Mouse (Mus musculus): ENCODE results near the gene Olfr584. TPM values are rescaled to one million over a fixed set of nuclear protein-coding genes. Genes with fewer than 3 reads are reported as not detected.

Gene Olfr584
- polyA plus RNA-seq (2012; fragmentation: generic; extraction: Trizol): not detected

DNA sequence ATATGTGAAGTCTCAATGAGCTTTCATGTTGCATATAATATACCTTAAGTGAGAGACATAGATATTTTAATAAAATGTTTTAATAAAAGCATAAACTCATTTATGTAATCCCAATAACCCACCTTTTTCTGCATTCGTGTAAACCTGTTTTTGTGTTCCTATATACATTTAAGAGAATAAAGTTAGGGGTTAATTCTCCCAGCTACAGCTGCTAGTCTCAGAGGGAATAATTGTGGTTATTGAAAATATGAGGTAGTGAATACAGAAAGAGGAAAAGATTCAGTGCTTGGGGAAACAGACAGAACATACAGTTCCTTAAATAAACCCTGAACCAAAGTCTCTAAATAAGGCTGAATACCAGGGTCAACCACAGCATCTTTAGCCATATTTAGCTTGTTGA lies at the start of gene Olfr584:
TSS of gene Olfr584 (plus strand) at position 301 of the 400 bp plus-strand sequence.

DNA sequence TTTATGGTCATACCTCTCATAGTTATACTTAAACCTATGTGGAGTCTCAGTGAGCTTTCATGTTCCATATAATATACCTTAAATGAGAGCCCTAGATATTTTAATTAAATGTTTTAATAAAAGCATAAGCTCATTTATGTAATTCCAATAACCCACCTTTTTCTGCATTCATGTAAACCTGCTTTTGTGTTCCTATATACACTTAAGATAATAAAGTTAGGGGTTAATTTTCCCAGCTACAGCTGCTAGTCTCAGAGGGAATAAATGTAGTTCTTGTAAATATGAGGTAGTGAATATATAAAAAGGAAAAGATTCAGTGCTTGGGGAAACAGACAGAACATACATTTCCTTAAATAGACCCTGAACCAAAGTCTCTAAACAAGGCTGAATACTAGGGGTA lies 44.0 kb upstream of the Olfr584 start, which contains the start of gene Olfr582:
TSS of gene Olfr582 (plus strand) at position 301 of the 400 bp plus-strand sequence.

DNA sequence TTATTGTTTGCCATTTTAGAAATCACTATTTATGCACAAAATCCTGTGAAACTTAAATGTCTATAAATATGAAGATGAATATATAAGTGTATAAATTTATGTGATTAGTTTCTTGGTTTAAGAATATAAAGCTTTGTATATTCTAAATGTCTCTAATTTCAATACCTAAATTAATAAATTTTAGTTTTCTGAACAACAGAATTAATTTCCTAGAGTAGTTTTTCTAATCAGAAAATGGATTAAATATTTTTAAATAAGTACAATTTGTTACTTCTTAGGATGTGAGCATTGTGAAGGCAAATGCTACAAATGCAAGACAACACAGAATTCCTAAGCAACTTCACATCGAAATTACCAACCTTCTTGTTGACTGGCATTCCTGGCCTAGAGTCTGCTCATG lies 30.7 kb upstream of the Olfr584 start, which contains the start of gene Olfr583:
TSS of gene Olfr583 (plus strand) at position 301 of the 400 bp plus-strand sequence.

DNA sequence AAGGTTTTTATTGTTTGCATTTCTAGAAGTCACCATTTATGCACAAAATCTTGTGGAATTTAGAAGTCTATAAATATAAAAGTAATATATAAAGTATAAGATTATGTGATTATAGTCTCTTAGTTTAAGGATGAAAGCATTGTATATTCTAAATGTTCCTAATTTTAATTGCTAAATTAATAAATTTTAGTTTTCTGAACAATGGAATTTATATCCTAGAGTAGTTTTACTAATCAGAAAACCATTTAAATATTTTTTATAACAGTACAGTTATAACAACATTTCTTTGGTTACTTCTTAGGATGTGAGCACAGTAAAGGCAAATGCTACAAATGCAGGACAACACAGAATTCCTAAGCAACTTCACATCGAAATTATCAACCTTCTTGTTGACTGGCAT lies 15.7 kb downstream of the Olfr584 start, which contains the start of gene Olfr585:
TSS of gene Olfr585 (plus strand) at position 301 of the 400 bp plus-strand sequence.

DNA sequence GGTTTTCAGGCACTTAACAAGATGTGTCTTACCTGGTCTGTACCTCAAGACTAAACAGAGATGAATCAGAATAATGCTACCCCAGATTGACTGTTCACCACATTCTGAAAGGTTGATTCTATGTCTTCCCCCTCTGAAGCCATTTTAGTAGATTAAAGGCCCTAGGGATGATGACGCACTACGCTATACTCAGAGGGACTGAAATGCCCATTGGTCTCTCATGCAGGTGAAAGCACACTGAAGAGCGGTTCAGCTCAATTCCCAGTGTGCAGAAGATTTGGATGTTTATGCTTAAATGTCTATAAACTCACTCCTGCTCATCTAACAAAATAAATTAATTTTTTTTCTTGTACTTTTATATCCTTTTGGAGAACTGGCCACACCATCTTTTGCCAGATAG lies 43.9 kb downstream of the Olfr584 start, which contains the start of gene Olfr586:
TSS of gene Olfr586 (minus strand) at position 101 of the 400 bp plus-strand sequence.

Other genes with a start within 250 kb of the Olfr584 start
- not detected for gene Olfr566, start 223.1 kb upstream of the Olfr584 start, polyA plus RNA-seq (2012; fragmentation: generic; extraction: Trizol)
- not detected for gene Olfr568, start 204.8 kb upstream of the Olfr584 start, polyA plus RNA-seq (2012; fragmentation: generic; extraction: Trizol)
- not detected for gene Olfr569, start 191.0 kb upstream of the Olfr584 start, polyA plus RNA-seq (2012; fragmentation: generic; extraction: Trizol)
- gene Olfr570, start 187.3 kb upstream of the Olfr584 start, polyA plus RNA-seq (2012; fragmentation: generic; extraction: Trizol): not detected
- not detected for gene Olfr571, start 164.3 kb upstream of the Olfr584 start, polyA plus RNA-seq (2012; fragmentation: generic; extraction: Trizol)
- not detected for gene Olfr572, start 157.5 kb upstream of the Olfr584 start, polyA plus RNA-seq (2012; fragmentation: generic; extraction: Trizol)
- gene Olfr573-ps1, start 139.3 kb upstream of the Olfr584 start, polyA plus RNA-seq (2012; fragmentation: generic; extraction: Trizol): not detected
- not detected for gene Olfr574, start 133.4 kb upstream of the Olfr584 start, polyA plus RNA-seq (2012; fragmentation: generic; extraction: Trizol)
- gene Olfr575, start 123.1 kb upstream of the Olfr584 start, polyA plus RNA-seq (2012; fragmentation: generic; extraction: Trizol): not detected
- not detected for gene Olfr576, start 119.2 kb upstream of the Olfr584 start, polyA plus RNA-seq (2012; fragmentation: generic; extraction: Trizol)
- not detected for gene Olfr577, start 105.9 kb upstream of the Olfr584 start, polyA plus RNA-seq (2012; fragmentation: generic; extraction: Trizol)
- gene Olfr578, start 92.6 kb upstream of the Olfr584 start, polyA plus RNA-seq (2012; fragmentation: generic; extraction: Trizol): not detected
- not detected for gene Olfr582, start 43.9 kb upstream of the Olfr584 start, polyA plus RNA-seq (2012; fragmentation: generic; extraction: Trizol)
- not detected for gene Olfr583, start 30.6 kb upstream of the Olfr584 start, polyA plus RNA-seq (2012; fragmentation: generic; extraction: Trizol)
- not detected for gene Olfr585, start 15.8 kb downstream of the Olfr584 start, polyA plus RNA-seq (2012; fragmentation: generic; extraction: Trizol)
- gene Olfr586, start 43.8 kb downstream of the Olfr584 start, polyA plus RNA-seq (2012; fragmentation: generic; extraction: Trizol): not detected
- gene Olfr588-ps1, start 59.0 kb downstream of the Olfr584 start, polyA plus RNA-seq (2012; fragmentation: generic; extraction: Trizol): not detected
- gene Olfr589, start 74.5 kb downstream of the Olfr584 start, polyA plus RNA-seq (2012; fragmentation: generic; extraction: Trizol): not detected
- gene Olfr591, start 96.5 kb downstream of the Olfr584 start, polyA plus RNA-seq (2012; fragmentation: generic; extraction: Trizol): not detected
- gene Olfr592, start 102.9 kb downstream of the Olfr584 start, polyA plus RNA-seq (2012; fragmentation: generic; extraction: Trizol): not detected
- gene Olfr593, start 130.0 kb downstream of the Olfr584 start, polyA plus RNA-seq (2012; fragmentation: generic; extraction: Trizol): not detected
- not detected for gene Olfr594, start 135.1 kb downstream of the Olfr584 start, polyA plus RNA-seq (2012; fragmentation: generic; extraction: Trizol)
- gene Usp17ld, start 170.6 kb downstream of the Olfr584 start, polyA plus RNA-seq (2012; fragmentation: generic; extraction: Trizol): not detected
- gene Olfr596, start 223.8 kb downstream of the Olfr584 start, polyA plus RNA-seq (2012; fragmentation: generic; extraction: Trizol): not detected
- not detected for gene Olfr597, start 234.4 kb downstream of the Olfr584 start, polyA plus RNA-seq (2012; fragmentation: generic; extraction: Trizol)
- not detected for gene Olfr598, start 241.7 kb downstream of the Olfr584 start, polyA plus RNA-seq (2012; fragmentation: generic; extraction: Trizol)

Measured in C3H10T1/2 (cell line).